Mouse (Mus musculus): ENCODE measurements at regions not wholly inside any gene's neighbourhood (a gene's known extent, or its start where the extent isn't known, plus 50 kb on each side); places are given as distances from the start of the nearest gene placed in this dataset.

DNA sequence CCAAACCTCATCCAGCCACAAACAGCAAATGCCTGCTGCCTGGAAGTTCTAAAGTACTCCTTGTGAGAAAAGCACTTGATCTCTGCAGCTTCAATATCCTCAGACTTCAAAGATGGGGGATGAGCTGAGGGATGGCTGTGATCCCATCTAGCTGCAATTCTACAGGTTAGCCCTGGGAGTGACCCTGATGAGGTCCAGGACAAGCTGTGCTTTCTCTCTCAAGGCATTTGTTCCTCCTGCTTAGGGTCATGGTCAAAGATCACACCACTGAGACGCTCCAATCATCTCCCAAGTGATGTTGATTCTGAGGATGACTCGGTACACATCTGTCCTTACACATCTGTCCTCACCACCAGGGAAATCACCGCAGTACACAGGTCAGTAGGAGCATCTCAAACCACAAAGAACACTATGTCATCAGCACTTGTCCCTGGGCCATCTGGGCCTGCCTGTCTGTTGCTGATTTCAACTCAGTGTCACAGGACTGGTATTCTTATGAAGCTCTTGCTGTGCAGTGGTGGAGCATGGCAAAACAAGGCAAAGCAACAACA is 327.6 kb upstream of the Meis1 start:
- TF ChIP-seq POLR2A (IDR thresholded peaks at IDR 0.05; ENCODE audit: borderline replicate concordance, extremely low read depth, insufficient read depth, insufficient read length, poor library complexity, severe bottlenecking) = no peak
- no peak for TF ChIP-seq CTCF (IDR thresholded peaks at IDR 0.05; ENCODE audit: borderline replicate concordance, extremely low read depth, insufficient read depth, insufficient read length)

Data from brain, embryonic 14.5 days (tissue).